Mouse (Mus musculus) megakaryocyte-erythroid progenitor cell, adult 5-6 weeks (primary cell): ENCODE results near the gene Wwox. TPM values are rescaled to one million over a fixed set of nuclear protein-coding genes. Genes with fewer than 3 reads are reported as not detected.

Experiments used
- ATAC-seq: replicated peaks from 2 replicates; pipeline ENCODE4 v1.8.0; 2016; ENCODE audit warnings: mild to moderate bottlenecking, inconsistent platforms; ENCODE audit not compliant: severe bottlenecking, poor library complexity, low FRiP score, low TSS enrichment
- total RNA-seq, 2 experiments: library from RNA; stranded (forward) in 1 of 2; stranded (reverse) in 1 of 2; fragments of 200-1000, 215-1000 nt in 1 of 2; fragments of >200 nt in 1 of 2; fragmentation: Nextera tagmentation in 1 of 2; gene quantifications; 2 replicates each; pipeline ENCODE4 v1.2.3; 2014 to 2017

Wwox gene
- total RNA-seq, 2 experiments from 2014 or later, result 8.5 to 28.7 TPM

DNA sequence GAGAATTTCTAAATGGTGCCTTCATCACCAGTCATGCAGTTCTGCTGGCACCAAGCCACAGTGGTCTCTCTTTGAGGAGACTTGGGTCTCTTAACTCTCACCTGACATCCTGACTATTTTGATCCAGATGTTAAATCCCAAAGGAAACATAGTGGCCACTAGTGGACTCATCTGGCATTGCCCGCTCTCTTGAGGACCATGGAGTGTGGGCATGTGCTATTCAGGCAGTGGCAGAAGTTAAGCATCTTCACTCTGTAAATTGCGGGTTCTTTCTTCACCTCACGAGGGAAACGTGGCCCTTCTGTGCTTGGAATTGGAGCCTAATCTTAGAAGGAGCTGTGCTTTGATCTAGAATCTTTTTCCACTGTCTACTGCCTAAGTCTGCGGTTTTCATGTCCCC, 956.4 kb downstream of the Wwox start:
- no peak for ATAC-seq

DNA sequence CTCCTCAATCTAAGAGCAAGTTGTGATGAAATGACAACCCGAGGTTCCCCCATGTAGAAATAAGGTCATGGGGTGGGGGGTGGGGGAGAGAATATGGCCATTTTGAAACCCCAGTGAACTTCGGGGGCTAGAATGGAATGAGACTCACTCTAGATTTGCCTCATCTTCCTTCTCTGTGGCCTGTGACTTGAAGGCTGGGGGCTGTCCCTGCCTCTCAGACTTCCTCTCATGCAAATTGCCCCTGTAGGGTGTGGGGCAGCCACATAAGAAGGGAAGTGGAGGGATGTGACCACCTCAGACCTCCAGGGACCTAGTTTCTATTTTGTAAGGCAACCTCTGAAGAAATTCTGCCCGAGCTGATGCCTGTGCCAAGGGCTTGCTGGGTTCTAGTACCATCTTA, 958.5 kb downstream of the Wwox start:
- ATAC-seq, result no peak

DNA sequence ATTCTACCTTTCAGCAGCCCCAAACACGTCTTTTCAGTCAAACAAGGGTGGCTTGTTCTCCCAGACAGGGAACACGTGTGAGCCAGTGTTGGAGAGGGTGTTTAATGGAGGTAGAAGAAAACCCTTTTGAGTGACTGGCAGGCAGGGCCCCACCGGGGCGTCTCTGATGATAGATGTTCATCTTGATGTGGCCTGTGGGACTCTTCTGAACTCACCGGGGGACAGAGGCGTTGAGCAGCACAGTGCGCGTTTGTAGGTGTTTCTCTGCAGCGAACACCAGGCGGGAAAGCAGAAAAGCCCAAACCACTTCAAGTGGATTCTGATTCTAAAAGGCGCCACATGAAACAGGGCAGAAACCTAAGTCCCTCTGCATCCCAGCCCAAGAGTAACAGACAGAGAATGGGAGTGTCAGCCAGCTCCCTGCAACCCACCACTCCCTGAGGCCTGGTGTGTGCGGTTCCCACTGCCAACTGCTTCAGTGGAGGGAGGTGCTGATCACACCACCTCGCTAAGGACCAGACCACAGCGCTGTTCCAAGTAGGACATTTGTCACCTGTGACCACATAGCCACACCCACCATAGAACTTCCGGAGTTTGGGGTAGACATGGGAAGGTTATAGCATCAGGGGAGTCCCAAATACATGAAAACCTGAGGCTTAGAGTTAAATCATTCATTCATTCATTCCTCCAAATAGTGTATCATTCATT, 960.7 kb downstream of the Wwox start:
- no peak for ATAC-seq

Other genes starting within 250 kb of the Wwox start
- gene Vat1l, start 234.0 kb upstream of the Wwox start, total RNA-seq (2014; fragmentation: Nextera tagmentation), result not detected in 2 replicates
- gene Vat1l, start 234.0 kb upstream of the Wwox start, total RNA-seq (2017), result not detected in 2 replicates
- gene Clec3a, start 21.6 kb upstream of the Wwox start, total RNA-seq (2014; fragmentation: Nextera tagmentation), result not detected in 2 replicates
- not detected in 2 replicates for gene Clec3a, start 21.6 kb upstream of the Wwox start, total RNA-seq (2017)